8 mouse cellular contexts compared by ENCODE assay signal in genomic region chr13:67451172-67452020, GRCm38 (mm10). TPM values are rescaled to one million over a fixed set of nuclear protein-coding genes. Genes with fewer than 3 reads are reported as not detected.
DNase-seq lines count a peak whose midpoint lies in the region; ATAC-seq and TF ChIP-seq lines count a peak whose summit lies in the region.

TSS of gene Zfp874a (minus strand) at chr13:67451624.

- ATAC-seq in erythroid progenitor cell, adult 5-6 weeks (replicated peaks; ENCODE audit: low FRiP score, poor library complexity, severe bottlenecking): peak; percentile 98
- ATAC-seq in heart, embryonic 12.5 days (ENCODE audit: insufficient number of reproducible peaks, low FRiP score): peak; percentile 98
- ATAC-seq in kidney, postnatal 0 days (replicated peaks; ENCODE audit: low FRiP score, low read depth): peak; percentile 97
- ATAC-seq in liver, embryonic 11.5 days (replicated peaks; ENCODE audit: low FRiP score): peak; percentile 96
- ATAC-seq in stomach, embryonic 14.5 days (ENCODE audit: insufficient number of reproducible peaks, insufficient read depth, low FRiP score, low read depth): peak; percentile 96

- no peaks in the 10 kb centered on the region for H3K9me3 ChIP-seq in heart, embryonic 12.5 days (replicated peaks)
- no peaks in the 10 kb centered on the region for H3K9me3 ChIP-seq in kidney, postnatal 0 days (replicated peaks; ENCODE audit: low read length)
- H3K9me3 ChIP-seq in liver, embryonic 11.5 days (ENCODE audit: control insufficient read depth, low read length): no peaks in the 10 kb centered on the region
- no peaks in the 10 kb centered on the region for H3K9me3 ChIP-seq in stomach, embryonic 14.5 days (ENCODE audit: control insufficient read depth, low read depth, low read length)

- H3K36me3 ChIP-seq in C2C12 (ENCODE audit: control insufficient read depth, insufficient read depth): no peaks in the 10 kb centered on the region
- H3K36me3 ChIP-seq in heart, embryonic 12.5 days: peaks cover 13% of the 10 kb centered on the region
- peaks cover 4% of the 10 kb centered on the region for H3K36me3 ChIP-seq in kidney, postnatal 0 days (ENCODE audit: insufficient read depth, low read length)
- peaks cover 6% of the 10 kb centered on the region; the same call in 1 of the 2 replicates for H3K36me3 ChIP-seq in liver, embryonic 11.5 days (ENCODE audit: control insufficient read depth, insufficient read depth, low read length)
- peaks cover 6% of the 10 kb centered on the region; the same call in 1 of the 2 replicates for H3K36me3 ChIP-seq in stomach, embryonic 14.5 days (ENCODE audit: control insufficient read depth, insufficient read depth, low read length)

- no peak for TF ChIP-seq CTCF in C2C12 (IDR thresholded peaks at IDR 0.05; ENCODE audit: control insufficient read depth, insufficient read depth, insufficient read length)
- no peak for TF ChIP-seq CTCF in kidney, postnatal 0 days (IDR thresholded peaks at IDR 0.05; ENCODE audit: low read depth)

- peak within 1 kb of the TSS; percentile 77 for H3K9ac ChIP-seq in heart, embryonic 12.5 days
- peak within 1 kb of the TSS; percentile 50 for H3K9ac ChIP-seq in kidney, postnatal 0 days (ENCODE audit: low read depth, low read length)
- H3K9ac ChIP-seq in liver, embryonic 11.5 days (ENCODE audit: low read depth, low read length): peak within 1 kb of the TSS; percentile 72
- H3K9ac ChIP-seq in stomach, embryonic 14.5 days (replicated peaks; ENCODE audit: low read depth, low read length): peak within 1 kb of the TSS; percentile 36

- H3K4me3 ChIP-seq in C2C12 (ENCODE audit: insufficient read depth, poor library complexity, severe bottlenecking): no peak within 1 kb of the TSS
- peak within 1 kb of the TSS; percentile 70 for H3K4me3 ChIP-seq in heart, embryonic 12.5 days
- H3K4me3 ChIP-seq in kidney, postnatal 0 days (replicated peaks; ENCODE audit: low read depth, low read length): peak within 1 kb of the TSS; percentile 55
- H3K4me3 ChIP-seq in liver, embryonic 11.5 days (ENCODE audit: low read depth, low read length): peak within 1 kb of the TSS; percentile 72
- peak within 1 kb of the TSS; percentile 52 for H3K4me3 ChIP-seq in stomach, embryonic 14.5 days (ENCODE audit: low read depth, low read length)

- peak within 1 kb of the TSS; percentile 67 for H3ac ChIP-seq in C2C12 (ENCODE audit: control insufficient read depth, insufficient read length, low read depth)

- no peaks in the 10 kb centered on the region for H3K4me1 ChIP-seq in heart, embryonic 12.5 days (replicated peaks)
- no peaks in the 10 kb centered on the region for H3K4me1 ChIP-seq in kidney, postnatal 0 days (replicated peaks; ENCODE audit: insufficient read depth, low read length)
- H3K4me1 ChIP-seq in liver, embryonic 11.5 days (replicated peaks; ENCODE audit: control insufficient read depth, insufficient read depth, low read length): no peaks in the 10 kb centered on the region
- H3K4me1 ChIP-seq in stomach, embryonic 14.5 days (ENCODE audit: control insufficient read depth, insufficient read depth, low read length): no peaks in the 10 kb centered on the region

- H3K27ac ChIP-seq in heart, embryonic 12.5 days (ENCODE audit: poor library complexity, severe bottlenecking): no peak within 1 kb of the TSS
- peak within 1 kb of the TSS; percentile 55 for H3K27ac ChIP-seq in kidney, postnatal 0 days
- H3K27ac ChIP-seq in liver, embryonic 11.5 days (ENCODE audit: low read depth, low read length): no peak within 1 kb of the TSS
- peak within 1 kb of the TSS; percentile 10; the same call in 1 of the 2 replicates for H3K27ac ChIP-seq in stomach, embryonic 14.5 days (ENCODE audit: low read length)

- WGBS in heart, embryonic 12.5 days: 1% methylated on average over 20 of the region's 20 CpGs
- WGBS in kidney, postnatal 0 days: under 1% methylated on average over 20 of the region's 20 CpGs
- 2% methylated on average over 20 of the region's 20 CpGs for WGBS in liver, embryonic 11.5 days
- under 1% methylated on average over 20 of the region's 20 CpGs for WGBS in stomach, embryonic 14.5 days

- peak within 1 kb of the TSS; percentile 76 for H3K4me2 ChIP-seq in heart, embryonic 12.5 days
- peak within 1 kb of the TSS; percentile 71 for H3K4me2 ChIP-seq in kidney, postnatal 0 days (ENCODE audit: low read length)
- H3K4me2 ChIP-seq in liver, embryonic 11.5 days: peak within 1 kb of the TSS; percentile 77
- peak within 1 kb of the TSS; percentile 60 for H3K4me2 ChIP-seq in stomach, embryonic 14.5 days (replicated peaks; ENCODE audit: low read depth, low read length)

- H3K79me2 ChIP-seq in C2C12 (ENCODE audit: control insufficient read depth, insufficient read depth): no peaks in the 10 kb centered on the region

- H3K27me3 ChIP-seq in C2C12 (ENCODE audit: control insufficient read depth, insufficient read depth, insufficient read length): no peaks in the 10 kb centered on the region
- no peaks in the 10 kb centered on the region for H3K27me3 ChIP-seq in heart, embryonic 12.5 days (replicated peaks)
- H3K27me3 ChIP-seq in kidney, postnatal 0 days (ENCODE audit: insufficient read depth, low read length): no peaks in the 10 kb centered on the region
- no peaks in the 10 kb centered on the region for H3K27me3 ChIP-seq in liver, embryonic 11.5 days (replicated peaks; ENCODE audit: control insufficient read depth, insufficient read depth, low read length)
- H3K27me3 ChIP-seq in stomach, embryonic 14.5 days (ENCODE audit: control insufficient read depth, insufficient read depth, low read length): no peaks in the 10 kb centered on the region

- peak; percentile 72 for DNase-seq in brain, embryonic 18.5 days (ENCODE audit: low read depth, low spot score)
- peak; percentile 95 for DNase-seq in kidney, postnatal 0 days (ENCODE audit: low spot score)
- DNase-seq in liver, embryonic 11.5 days (ENCODE audit: low spot score): peak; percentile 75
- DNase-seq in naive thymus-derived CD4-positive, alpha-beta T cell, adult 2 months (ENCODE audit: low read depth): peak; percentile 89

- H3K79me3 ChIP-seq in C2C12 (ENCODE audit: low read depth): no peaks in the 10 kb centered on the region

TF ChIP-seq in C2C12, 6 proteins besides CTCF, POLR2A, EP300 and RAD21:
- no peak for TF ChIP-seq MYOG (IDR thresholded peaks at IDR 0.05; ENCODE audit: control insufficient read depth, extremely low read depth, insufficient read length)
- no peak for TF ChIP-seq MYOD1 (IDR thresholded peaks at IDR 0.05; ENCODE audit: control insufficient read depth, insufficient read length, low read depth)
- no peak for TF ChIP-seq USF1 (IDR thresholded peaks at IDR 0.05; ENCODE audit: low read depth)
- TF ChIP-seq FOSL1 (IDR thresholded peaks at IDR 0.05; ENCODE audit: insufficient read depth, low read length, poor library complexity, severe bottlenecking): no peak

RNA-seq across cellular contexts. Expression of gene Zfp874a, which starts in this region (rescaled TPM):
- 0.75 TPM for polyA plus RNA-seq in C2C12 (2012; fragmentation: generic; extraction: Trizol)
- 0.84 and 7.2 TPM in 2 replicates for total RNA-seq in erythroid progenitor cell, adult 5-6 weeks (2015; ENCODE audit: low replicate concordance)
- total RNA-seq in erythroid progenitor cell, adult 5-6 weeks (2017; ENCODE audit: low replicate concordance): 3.4 and 4.9 TPM in 2 replicates
- polyA plus RNA-seq in heart, embryonic 12.5 days (2016; fragmentation: Nextera tagmentation; extraction: Ambion mirVana): 6.2 and 7.2 TPM in 2 replicates
- polyA plus RNA-seq in kidney, postnatal 0 days (2015; fragmentation: Nextera tagmentation; extraction: Ambion mirVana): 9.7 TPM in 2 replicates
- polyA plus RNA-seq in liver, embryonic 11.5 days (2014; fragmentation: Nextera tagmentation; extraction: Ambion mirVana): 5.8 and 6.9 TPM in 2 replicates
- 11.2 TPM in 2 replicates for polyA plus RNA-seq in stomach, embryonic 14.5 days (2014; fragmentation: Nextera tagmentation; extraction: Ambion mirVana)

Comparison
In these comparisons a context has a peak if more than half of its experiments do, and no peak if none do; other contexts are left out.
1. H3K27ac ChIP-seq: peak in kidney, postnatal 0 days (single experiment) and stomach, embryonic 14.5 days (single experiment); none in heart, embryonic 12.5 days (single experiment) and liver, embryonic 11.5 days (single experiment).
2. Peak in every context shown above with its lines, with median percentiles within 50 percentile points of each other: DNase-seq, ATAC-seq, H3K4me2 ChIP-seq and H3K9ac ChIP-seq.